Mouse (Mus musculus) C2C12 (cell line): ENCODE measurements at regions not wholly inside any gene's neighbourhood (a gene's known extent, or its start where the extent isn't known, plus 50 kb on each side); places are given as distances from the start of the nearest gene placed in this dataset.

Experiments used
- CTCF ChIP-seq: IDR thresholded peaks from one replicate; pipeline ENCODE4 v1.5.1; 2011; ENCODE audit not compliant: control insufficient read depth, insufficient read depth, insufficient read length
- MAX ChIP-seq: IDR thresholded peaks from one replicate; pipeline ENCODE4 v1.6.1; 2011; ENCODE audit warnings: mild to moderate bottlenecking, control low read depth

- TF ChIP-seq MAX = no peak
- TF ChIP-seq CTCF = no peak
Measured at GRCm38 (mm10) chr19:36263923-36264322, 84.2 kb upstream of the Pcgf5 start.
